Mouse (Mus musculus) adrenal gland, adult (tissue): ENCODE measurements around the gene Slco3a1.

ENCODE experiments used
- DNase-seq, 2 experiments: peaks; one replicate each; pipeline ENCODE4 v3.0.0; 2022 to 2023; ENCODE audit warnings: low spot score in 1 of 2; ENCODE audit not compliant: inconsistent age in 2 of 2

Gene Slco3a1

GRCm38 (mm10) chr7:74354527-74355256 lies 199.9 kb downstream of the Slco3a1 start:
- peak in 1 of 2 experiments; percentile 85 for DNase-seq

GRCm38 (mm10) chr7:74353707-74354468 lies 200.7 kb downstream of the Slco3a1 start:
- no peak for DNase-seq

GRCm38 (mm10) chr7:74353240-74353639 lies 201.3 kb downstream of the Slco3a1 start:
- no peak for DNase-seq

- no peak for DNase-seq
Observed at GRCm38 (mm10) chr7:74348318-74348890, 206.2 kb downstream of the Slco3a1 start.

- DNase-seq: no peak
Observed at GRCm38 (mm10) chr7:74347026-74347425, 207.6 kb downstream of the Slco3a1 start.

GRCm38 (mm10) chr7:74346451-74346850 lies 208.1 kb downstream of the Slco3a1 start:
- no peak for DNase-seq

- DNase-seq: peak in 1 of 2 experiments; percentile 68
Observed at GRCm38 (mm10) chr7:74341149-74341805, 213.3 kb downstream of the Slco3a1 start.

GRCm38 (mm10) chr7:74340419-74340954 lies 214.1 kb downstream of the Slco3a1 start:
- DNase-seq: no peak

- peak; percentile 48 to 82 for DNase-seq
Observed at GRCm38 (mm10) chr7:74337677-74338420, 216.7 kb downstream of the Slco3a1 start.

- DNase-seq: no peak
Observed at GRCm38 (mm10) chr7:74332323-74332722, 222.3 kb downstream of the Slco3a1 start.

GRCm38 (mm10) chr7:74330858-74331726 lies 223.5 kb downstream of the Slco3a1 start:
- no peak for DNase-seq

GRCm38 (mm10) chr7:74330117-74330857 lies 224.3 kb downstream of the Slco3a1 start:
- no peak for DNase-seq

GRCm38 (mm10) chr7:74329004-74329403 lies 225.6 kb downstream of the Slco3a1 start:
- DNase-seq: no peak

- no peak for DNase-seq
Observed at GRCm38 (mm10) chr7:74327716-74328115, 226.9 kb downstream of the Slco3a1 start.

GRCm38 (mm10) chr7:74325052-74325451 lies 229.5 kb downstream of the Slco3a1 start:
- no peak for DNase-seq

- DNase-seq: no peak
Observed at GRCm38 (mm10) chr7:74323683-74324082, 230.9 kb downstream of the Slco3a1 start.

GRCm38 (mm10) chr7:74323194-74323593 lies 231.4 kb downstream of the Slco3a1 start:
- DNase-seq: no peak

- no peak for DNase-seq
Observed at GRCm38 (mm10) chr7:74320635-74321034, 233.9 kb downstream of the Slco3a1 start.
